Mouse (Mus musculus) MEL (cell line): ENCODE measurements around the gene Lgi4. TPM values are rescaled to one million over a fixed set of nuclear protein-coding genes. Genes with fewer than 3 reads are reported as not detected.

Experiments used
- DNase-seq: peaks from one replicate; pipeline ENCODE4 v3.0.0; 2011; ENCODE audit warnings: low read depth, low spot score
- H3K27ac ChIP-seq: 2 replicates; pipeline ENCODE4 v1.5.1; 2012; ENCODE audit warnings: low read depth, mild to moderate bottlenecking, control low read depth, low read length, moderate library complexity; ENCODE audit not compliant: control insufficient read depth
- H3K27me3 ChIP-seq, 2 experiments: fragments of 150-350 bp in 1 of 2; sonication (generic) in 1 of 2; 2 replicates each; pipeline ENCODE4 v1.6.1; 2012; ENCODE audit warnings: low read length in 2 of 2, mild to moderate bottlenecking in 2 of 2, improper control_type of control experiment in 1 of 2, moderate library complexity in 1 of 2; ENCODE audit not compliant: insufficient read depth in 2 of 2, control insufficient read depth in 1 of 2
- H3K36me3 ChIP-seq, 2 experiments: 2 replicates each; pipeline ENCODE4 v1.6.1; 2012 to 2014; ENCODE audit warnings: low read length in 2 of 2, improper control_type of control experiment in 1 of 2, inconsistent platforms in 1 of 2, mild to moderate bottlenecking in 1 of 2; ENCODE audit not compliant: insufficient read depth in 2 of 2, control insufficient read depth in 1 of 2
- H3K4me1 ChIP-seq, 2 experiments: fragments of 150-350 bp in 1 of 2; sonication (generic) in 1 of 2; 2 replicates each; pipeline ENCODE4 v1.6.1; 2012; ENCODE audit warnings: low read length in 2 of 2, improper control_type of control experiment in 1 of 2, mild to moderate bottlenecking in 1 of 2; ENCODE audit not compliant: insufficient read depth in 2 of 2, control insufficient read depth in 1 of 2
- H3K4me3 ChIP-seq, 2 experiments: fragments of 150-350 bp in 1 of 2; sonication (generic) in 1 of 2; 2 replicates each; pipeline ENCODE4 v1.5.1; 2012; ENCODE audit warnings: low read depth in 2 of 2, low read length in 2 of 2, mild to moderate bottlenecking in 2 of 2, moderate library complexity in 2 of 2, control low read depth in 1 of 2, improper control_type of control experiment in 1 of 2; ENCODE audit not compliant: control insufficient read depth in 1 of 2, insufficient read depth in 1 of 2
- H3K79me2 ChIP-seq: 2 replicates; pipeline ENCODE4 v1.6.1; 2012; ENCODE audit warnings: mild to moderate bottlenecking, low read length, moderate library complexity; ENCODE audit not compliant: control insufficient read depth, poor library complexity, insufficient read depth
- H3K9ac ChIP-seq: 2 replicates; pipeline ENCODE4 v1.6.1; 2012; ENCODE audit warnings: low read depth, mild to moderate bottlenecking, control low read depth, low read length, moderate library complexity; ENCODE audit not compliant: control insufficient read depth, poor library complexity, severe bottlenecking
- H3K9me3 ChIP-seq: fragments of 150-350 bp; sonication (generic); replicated peaks from 2 replicates; pipeline ENCODE4 v1.6.1; 2012; ENCODE audit warnings: mild to moderate bottlenecking, low read length, improper control_type of control experiment, moderate library complexity; ENCODE audit not compliant: insufficient read depth
- BHLHE40 ChIP-seq: IDR thresholded peaks from 2 replicates; pipeline ENCODE4 v1.6.1; 2012; ENCODE audit warnings: low read depth, mild to moderate bottlenecking, inconsistent platforms, low read length, improper control_type of control experiment, borderline replicate concordance
- CHD1 ChIP-seq: IDR thresholded peaks from 2 replicates; pipeline ENCODE4 v1.6.1; 2012; ENCODE audit warnings: low read depth, mild to moderate bottlenecking, inconsistent platforms, low read length, improper control_type of control experiment
- CTCF ChIP-seq, 3 experiments: IDR thresholded peaks in 2 of 3; conservative IDR thresholded peaks in 1 of 3; 2 replicates each; pipeline ENCODE4 v1.5.1; 2011 to 2012; ENCODE audit warnings: low read length in 3 of 3, low read depth in 2 of 3, mild to moderate bottlenecking in 2 of 3, improper control_type of control experiment in 1 of 3, inconsistent platforms in 1 of 3, mixed read lengths in 1 of 3, moderate library complexity in 1 of 3; ENCODE audit not compliant: control insufficient read depth in 1 of 3, insufficient read depth in 1 of 3, poor library complexity in 1 of 3, severe bottlenecking in 1 of 3
- E2F4 ChIP-seq: IDR thresholded peaks from 2 replicates; pipeline ENCODE4 v1.6.1; 2011; ENCODE audit warnings: low read depth, low read length, improper control_type of control experiment, borderline replicate concordance
- ELF1 ChIP-seq: IDR thresholded peaks from 2 replicates; pipeline ENCODE4 v1.6.1; 2014; ENCODE audit warnings: low read depth, mild to moderate bottlenecking, inconsistent platforms, low read length, improper control_type of control experiment, moderate library complexity
- EP300 ChIP-seq, 2 experiments: IDR thresholded peaks; 2 replicates each; pipeline ENCODE4 v1.6.1; 2011; ENCODE audit warnings: improper control_type of control experiment in 2 of 2, low read length in 2 of 2, low read depth in 1 of 2, mild to moderate bottlenecking in 1 of 2
- ETS1 ChIP-seq: IDR thresholded peaks from 2 replicates; pipeline ENCODE4 v1.6.1; 2012; ENCODE audit warnings: low read depth, mild to moderate bottlenecking, inconsistent platforms, low read length, improper control_type of control experiment, moderate library complexity
- HCFC1 ChIP-seq: IDR thresholded peaks from 2 replicates; pipeline ENCODE4 v1.6.1; 2012; ENCODE audit warnings: low read depth, mild to moderate bottlenecking, inconsistent platforms, low read length, improper control_type of control experiment, moderate library complexity
- KAT2A ChIP-seq: conservative IDR thresholded peaks from 2 replicates; pipeline ENCODE4 v1.6.1; 2012; ENCODE audit warnings: low read depth, low read length, improper control_type of control experiment, inconsistent platforms
- MAX ChIP-seq: IDR thresholded peaks from 2 replicates; pipeline ENCODE4 v1.6.1; 2011; ENCODE audit warnings: low read length, improper control_type of control experiment
- MAZ ChIP-seq: IDR thresholded peaks from 2 replicates; pipeline ENCODE4 v1.6.1; 2012; ENCODE audit warnings: low read depth, mild to moderate bottlenecking, inconsistent platforms, low read length, improper control_type of control experiment
- MEF2A ChIP-seq: IDR thresholded peaks from 2 replicates; pipeline ENCODE4 v1.6.1; 2014; ENCODE audit warnings: low read depth, mild to moderate bottlenecking, inconsistent platforms, low read length, improper control_type of control experiment; ENCODE audit not compliant: poor library complexity, insufficient replicate concordance, severe bottlenecking; ENCODE audit errors: extremely low read depth
- MXI1 ChIP-seq: IDR thresholded peaks from 2 replicates; pipeline ENCODE4 v1.6.1; 2011; ENCODE audit warnings: mild to moderate bottlenecking, low read depth, low read length, improper control_type of control experiment
- MYB ChIP-seq: IDR thresholded peaks from 2 replicates; pipeline ENCODE4 v1.6.1; 2011; ENCODE audit warnings: mild to moderate bottlenecking, low read depth, low read length, improper control_type of control experiment
- MYC ChIP-seq: IDR thresholded peaks from 2 replicates; pipeline ENCODE4 v1.6.1; 2011; ENCODE audit warnings: low read depth, mild to moderate bottlenecking, low read length, improper control_type of control experiment, moderate library complexity
- POLR2AphosphoS2 ChIP-seq: IDR thresholded peaks from 2 replicates; pipeline ENCODE4 v1.6.1; 2011; ENCODE audit warnings: low read length, improper control_type of control experiment
- RAD21 ChIP-seq: IDR thresholded peaks from 2 replicates; pipeline ENCODE4 v1.6.1; 2011; ENCODE audit warnings: mild to moderate bottlenecking, low read depth, low read length, improper control_type of control experiment
- TBP ChIP-seq: IDR thresholded peaks from 2 replicates; pipeline ENCODE4 v1.8.0; 2011; ENCODE audit warnings: low read depth, low read length, improper control_type of control experiment
- TCF12 ChIP-seq: IDR thresholded peaks from 2 replicates; pipeline ENCODE4 v1.6.1; 2014; ENCODE audit warnings: low read depth, mild to moderate bottlenecking, inconsistent platforms, low read length, improper control_type of control experiment, moderate library complexity
- ZC3H11A ChIP-seq: IDR thresholded peaks from 2 replicates; pipeline ENCODE4 v1.6.1; 2012; ENCODE audit warnings: low read depth, mild to moderate bottlenecking, inconsistent platforms, low read length, improper control_type of control experiment
- ZKSCAN1 ChIP-seq: IDR thresholded peaks from 2 replicates; pipeline ENCODE4 v1.6.1; 2012; ENCODE audit warnings: low read depth, mild to moderate bottlenecking, inconsistent platforms, low read length, improper control_type of control experiment, moderate library complexity
- ZMIZ1 ChIP-seq: IDR thresholded peaks from 2 replicates; pipeline ENCODE4 v1.6.1; 2012; ENCODE audit warnings: low read depth, mild to moderate bottlenecking, inconsistent platforms, low read length, improper control_type of control experiment, moderate library complexity
- ZNF384 ChIP-seq: IDR thresholded peaks from 2 replicates; pipeline ENCODE4 v1.6.1; 2012; ENCODE audit warnings: low read depth, mild to moderate bottlenecking, inconsistent platforms, low read length, improper control_type of control experiment
- polyA plus RNA-seq, 2 experiments: library from polyadenylated mRNA; stranded (reverse) in 1 of 2; unstranded in 1 of 2; fragments of >175 nt in 1 of 2; fragments of >200 nt in 1 of 2; gene quantifications; 2 replicates each; pipeline versions ENCODE4 v1.2.1 to v1.2.4; 2012; ENCODE audit warnings: low replicate concordance in 2 of 2, low read depth in 1 of 2; ENCODE audit not compliant: insufficient read length in 2 of 2, insufficient read depth in 1 of 2, missing spikeins in 1 of 2
- total RNA-seq: library from RNA; depleted of rRNA; stranded (reverse); fragments of 300-350 nt; gene quantifications from 2 replicates; pipeline ENCODE4 v1.2.3, GENCODE M21; 2012

Lgi4 gene
- total and polyA plus RNA-seq, 3 experiments = not detected

GRCm38 (mm10) chr7:31089721-31090120 lies 30.6 kb downstream of the Lgi4 start:
- H3K27ac ChIP-seq = no peak overlapping the region
- H3K4me1 ChIP-seq = no peaks in the 10 kb centered on the region
- no peak overlapping the region for H3K4me3 ChIP-seq
- no peak for TF ChIP-seq ETS1
- no peak for TF ChIP-seq CTCF (IDR thresholded peaks at IDR 0.05 in 2 of 3, conservative IDR thresholded peaks at IDR 0.05 in 1 of 3; ENCODE audit: control insufficient read depth in 1 of 3, insufficient read depth in 1 of 3, low read depth in 2 of 3, low read length in 3 of 3, poor library complexity in 1 of 3, severe bottlenecking in 1 of 3)
- no peak for TF ChIP-seq TBP
- no peak for TF ChIP-seq MYB
- no peak for TF ChIP-seq MXI1
- TF ChIP-seq CHD1 = no peak
- TF ChIP-seq KAT2A = no peak
- TF ChIP-seq E2F4 = no peak
- no peak for TF ChIP-seq EP300 (IDR thresholded peaks at IDR 0.05; ENCODE audit: low read depth in 1 of 2, low read length in 2 of 2)
- no peak for TF ChIP-seq RAD21
- no peak for TF ChIP-seq POLR2AphosphoS2
- no peak for TF ChIP-seq ZKSCAN1
- no peak for TF ChIP-seq MAZ
- TF ChIP-seq MYC = no peak
- TF ChIP-seq MEF2A = no peak
- no peak for TF ChIP-seq HCFC1
- TF ChIP-seq MAX = no peak
- TF ChIP-seq ZC3H11A = no peak
- TF ChIP-seq ELF1 = no peak
- TF ChIP-seq BHLHE40 = no peak
- no peaks in the 10 kb centered on the region for H3K9me3 ChIP-seq
- no peak for DNase-seq
- peaks cover 0 to 2% of the 10 kb centered on the region in 2 experiments; a peak in 3 of 4 replicates for H3K27me3 ChIP-seq
- H3K9ac ChIP-seq = no peak overlapping the region
- H3K79me2 ChIP-seq = no peaks in the 10 kb centered on the region
- H3K36me3 ChIP-seq = no peaks in the 10 kb centered on the region

GRCm38 (mm10) chr7:31094774-31095501 lies 35.8 kb downstream of the Lgi4 start:
- Histone ChIP-seq H3K9ac (no peak overlapping the region), H3K36me3 (no peaks in the 10 kb centered on the region), H3K4me1 (no peaks in the 10 kb centered on the region), H3K4me3 (no peak overlapping the region), H3K9me3 (no peaks in the 10 kb centered on the region), H3K27ac (no peak overlapping the region), H3K79me2 (no peaks in the 10 kb centered on the region), H3K27me3 (no peaks in the 10 kb centered on the region)
- DNase-seq = no peak
- no peak for TF ChIP-seq ELF1
- no peak for TF ChIP-seq TCF12
- no peak for TF ChIP-seq KAT2A
- no peak for TF ChIP-seq MAZ
- TF ChIP-seq ZNF384 = no peak
- no peak for TF ChIP-seq ZMIZ1
